Mouse (Mus musculus): Measurements from ENCODE around the gene Gm45261. TPM values are rescaled to one million over a fixed set of nuclear protein-coding genes. Genes with fewer than 3 reads are reported as not detected.

Gene Gm45261
- polyA plus RNA-seq, 1 experiment, result not detected

GRCm38 (mm10) chr1:80412521-80412920, 48.7 kb downstream of the Gm45261 start:
- DNase-seq (ENCODE audit: low read depth, low spot score), result no peak
- 47% methylated on average over 2 of the region's 2 CpGs for WGBS

GRCm38 (mm10) chr1:80410229-80410973, 50.8 kb downstream of the Gm45261 start:
- DNase-seq (ENCODE audit: low read depth, low spot score), result no peak

DNA sequence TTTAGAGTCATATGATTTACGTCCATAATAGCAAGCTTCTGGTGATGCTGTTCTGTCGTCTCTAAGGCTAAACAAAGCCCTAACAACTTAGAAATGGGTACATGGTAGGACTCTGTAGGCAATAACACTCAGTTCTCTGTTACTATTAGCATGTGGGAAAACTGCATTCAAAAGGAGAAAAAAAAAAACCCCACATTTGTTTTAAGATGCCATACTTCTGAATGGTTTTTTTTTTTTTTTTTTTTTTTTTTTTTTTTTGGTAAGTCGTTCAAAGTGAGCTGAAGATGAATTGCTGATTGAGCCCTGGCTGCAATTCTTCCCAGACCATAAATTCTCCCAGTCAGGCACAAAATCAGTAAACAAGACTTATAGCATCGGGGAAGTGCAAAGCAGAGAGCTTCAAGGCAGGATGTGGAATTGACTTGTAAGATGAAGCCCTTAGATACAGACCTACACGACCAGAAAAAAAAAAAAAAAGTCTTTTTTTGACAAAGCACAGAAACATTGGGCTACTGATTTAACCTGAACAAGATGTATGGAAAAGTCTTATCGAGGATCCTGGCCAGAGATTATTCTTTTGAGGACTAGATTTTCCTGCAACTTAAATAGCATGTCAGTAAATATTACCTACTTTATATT, 51.7 kb downstream of the Gm45261 start:
- WGBS, result 40% methylated on average over 6 of the region's 6 CpGs
- DNase-seq (ENCODE audit: low read depth, low spot score), result no peak

DNA sequence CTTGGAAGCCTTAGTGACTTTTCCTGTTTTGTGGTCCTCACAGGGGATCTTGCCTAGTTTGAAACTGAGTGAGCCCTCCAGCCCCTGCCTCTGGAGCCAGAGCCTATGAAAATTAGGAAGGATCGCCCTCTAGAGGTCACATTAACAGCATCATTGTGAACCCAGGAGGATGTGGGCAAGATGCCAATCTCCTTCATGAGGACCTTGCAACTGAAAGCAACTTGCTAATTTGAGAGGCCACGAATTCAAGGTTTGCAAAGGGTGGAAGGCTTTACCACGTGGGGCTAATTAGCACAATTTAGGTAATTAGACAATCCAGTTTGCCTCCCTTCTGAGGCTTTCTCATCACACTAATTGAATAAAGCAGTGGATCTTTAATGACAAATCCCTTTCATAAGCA, 52.7 kb downstream of the Gm45261 start:
- DNase-seq (ENCODE audit: low read depth, low spot score), result peak; percentile 56
- 4% methylated on average over 3 of the region's 3 CpGs for WGBS

DNA sequence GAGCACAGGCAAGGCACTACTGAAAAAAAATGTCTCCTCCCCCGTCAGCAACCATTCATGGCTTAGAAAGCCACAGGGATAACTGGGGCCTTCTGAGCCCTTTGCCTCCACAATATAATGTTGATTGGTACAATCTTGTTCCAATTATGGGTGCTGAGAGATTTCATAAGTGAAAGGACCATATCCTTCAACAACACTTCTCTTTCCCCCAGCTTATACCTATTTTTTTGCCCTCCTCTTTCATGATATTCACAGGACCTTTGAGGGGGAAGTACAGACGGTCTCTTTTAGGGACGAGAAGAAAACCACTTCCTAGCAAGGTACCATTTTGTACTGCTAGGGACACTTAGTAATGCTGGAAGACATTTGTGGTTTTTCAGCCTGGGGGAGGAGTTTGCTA, 57.1 kb downstream of the Gm45261 start:
- no peak for DNase-seq (ENCODE audit: low read depth, low spot score)
- 83% methylated on average over 3 of the region's 3 CpGs for WGBS

GRCm38 (mm10) chr1:80403366-80403893, 57.8 kb downstream of the Gm45261 start:
- DNase-seq (ENCODE audit: low read depth, low spot score), result no peak
- WGBS, result 53% methylated on average over 3 of the region's 3 CpGs

GRCm38 (mm10) chr1:80401961-80402360, 59.3 kb downstream of the Gm45261 start:
- DNase-seq (ENCODE audit: low read depth, low spot score), result no peak
- WGBS, result 90% methylated on average over 1 of the region's 1 CpGs

Other genes with a start within 250 kb of the Gm45261 start
- gene Fam124b, start 243.0 kb downstream of the Gm45261 start, polyA plus RNA-seq (2012; rRNA removed), result 0.05 and 0.15 TPM in 2 replicates
- 9.5 and 12.3 TPM in 2 replicates for gene Cul3, start 121.0 kb downstream of the Gm45261 start, polyA plus RNA-seq (2012; rRNA removed)

Data from large intestine, adult 2 months (tissue).